Mouse (Mus musculus): ENCODE data around the gene Ydjc.
A peak's percentile ranks its signal among the peaks of the same experiment; 100 is the strongest.

- TF ChIP-seq ETS1 (IDR thresholded peaks at IDR 0.05; ENCODE audit: low read depth, low read length) (no peak), TBP (IDR thresholded peaks at IDR 0.05; ENCODE audit: low read depth, low read length) (peak; percentile 76), CHD2 (IDR thresholded peaks at IDR 0.05; ENCODE audit: low read length) (no peak), POLR2AphosphoS2 (IDR thresholded peaks at IDR 0.05; ENCODE audit: low read length) (0 out of 2 replicates have a peak, but pooled peaks have one; percentile 20), EP300 (IDR thresholded peaks at IDR 0.05; ENCODE audit: low read depth in 1 of 2, low read length in 2 of 2) (no peak), MEF2A (IDR thresholded peaks at IDR 0.05; ENCODE audit: extremely low read depth, insufficient replicate concordance, low read depth, low read length, poor library complexity, severe bottlenecking) (no peak), CTCF (IDR thresholded peaks at IDR 0.05 in 2 of 3, conservative IDR thresholded peaks at IDR 0.05 in 1 of 3; ENCODE audit: control insufficient read depth in 1 of 3, insufficient read depth in 1 of 3, low read depth in 2 of 3, low read length in 3 of 3, poor library complexity in 1 of 3, severe bottlenecking in 1 of 3) (peak in 2 of 3 experiments; percentile 56 to 63; a peak in 5 of 6 replicates), POLR2AphosphoS5 (IDR thresholded peaks at IDR 0.05; ENCODE audit: borderline replicate concordance, low read depth, low read length) (no peak), POLR2A (IDR thresholded peaks at IDR 0.05; ENCODE audit: control insufficient read depth in 1 of 2, insufficient read depth in 1 of 2, low read depth in 1 of 2, low read length in 2 of 2, poor library complexity in 1 of 2) (peak; percentile 64 to 80; a peak in 2 of 4 replicates), MYB (IDR thresholded peaks at IDR 0.05; ENCODE audit: low read depth, low read length) (no peak), BHLHE40 (IDR thresholded peaks at IDR 0.05; ENCODE audit: borderline replicate concordance, low read depth, low read length) (no peak)
Measured at GRCm38 (mm10) chr16:17146772-17147235, 2.4 kb downstream of the Ydjc start, which contains the start of gene Ccdc116.

All from MEL (cell line).